Mouse (Mus musculus) cerebellum, postnatal 14 days (tissue): ENCODE data around the gene Arfgef2.
A peak's percentile ranks its signal among the peaks of the same experiment; 100 is the strongest.

Source experiments
- DNase-seq, 2 experiments: peaks; one replicate each; pipeline ENCODE4 v3.0.0; 2021; ENCODE audit warnings: mixed read lengths in 2 of 2

The Arfgef2 gene

DNA sequence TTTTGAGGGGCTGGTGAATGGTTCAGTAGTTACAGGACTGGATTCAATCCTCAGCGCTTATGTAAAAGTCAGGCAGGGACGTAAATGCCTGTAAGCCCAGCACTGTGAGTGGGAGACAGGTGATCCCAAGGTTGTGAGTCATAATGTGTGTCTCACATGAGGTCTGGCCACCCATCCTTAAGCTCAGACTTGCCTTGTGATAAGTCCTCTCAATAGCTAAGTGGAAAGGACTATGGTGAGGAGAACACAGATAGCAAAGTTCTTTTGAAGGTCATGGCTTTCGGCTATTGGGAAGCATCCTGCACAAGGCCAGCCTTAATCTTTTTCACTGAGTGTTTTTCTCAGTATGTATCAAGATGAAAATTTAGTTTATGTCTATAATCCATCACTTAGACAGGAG lies 104.3 kb downstream of the Arfgef2 start:
- no peak for DNase-seq

DNA sequence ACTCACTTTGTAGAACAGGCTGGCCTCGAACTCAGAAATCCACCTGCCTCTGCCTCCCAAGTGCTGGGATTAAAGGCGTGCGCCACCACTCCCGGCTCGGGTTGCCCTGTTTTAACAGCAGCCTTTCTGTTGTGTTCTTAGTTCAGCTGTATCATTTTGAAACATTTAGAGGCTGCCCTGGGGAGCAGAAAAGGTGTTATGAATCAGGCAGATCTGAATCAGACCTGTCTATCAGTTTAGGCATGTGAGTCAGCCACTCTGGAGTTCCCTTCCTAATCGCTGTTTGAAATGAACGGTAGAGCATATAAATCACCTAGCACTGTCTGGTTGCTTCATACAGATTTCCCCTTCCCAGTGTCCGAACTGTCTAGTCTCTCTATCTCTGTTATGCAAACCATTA lies 105.1 kb downstream of the Arfgef2 start:
- DNase-seq, result no peak

DNA sequence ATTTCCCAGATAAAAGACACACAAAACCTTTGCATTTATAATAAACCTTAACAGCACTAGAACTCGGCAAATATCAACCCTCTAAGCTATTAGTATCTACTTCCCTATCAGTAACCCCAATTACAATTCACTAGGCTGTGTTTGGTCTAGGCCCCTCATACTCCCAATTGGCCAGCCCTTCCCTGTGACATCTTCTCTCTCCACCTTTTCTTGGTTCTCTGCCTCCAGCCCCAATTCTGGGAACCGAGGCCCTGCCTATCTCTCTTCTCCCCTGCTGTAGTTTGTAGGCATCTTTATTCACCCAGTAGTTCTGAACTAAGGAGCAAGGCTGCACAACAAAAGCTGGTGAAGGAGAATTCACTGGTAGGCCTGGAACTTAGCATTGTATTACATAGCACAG lies 118.6 kb downstream of the Arfgef2 start:
- no peak for DNase-seq

DNA sequence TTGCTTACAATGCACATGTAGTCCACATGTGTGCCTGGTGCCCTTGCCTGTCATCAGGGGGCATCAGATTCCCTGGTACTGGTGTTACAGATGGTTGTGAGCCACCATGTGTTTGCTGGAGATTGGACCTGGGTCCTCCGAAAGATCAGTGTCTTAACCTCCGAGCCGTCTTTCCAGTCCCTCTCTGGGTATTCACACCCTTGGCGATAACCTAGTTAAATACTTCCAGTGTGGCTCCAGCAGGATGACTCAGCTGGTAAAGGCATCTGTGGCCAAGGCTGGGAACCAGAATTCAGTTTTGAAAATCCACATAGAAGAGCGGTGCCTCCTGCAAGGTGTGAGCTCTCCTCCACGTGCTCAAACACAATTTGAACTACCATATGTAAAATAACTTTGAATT lies 128.6 kb downstream of the Arfgef2 start:
- DNase-seq, result no peak

DNA sequence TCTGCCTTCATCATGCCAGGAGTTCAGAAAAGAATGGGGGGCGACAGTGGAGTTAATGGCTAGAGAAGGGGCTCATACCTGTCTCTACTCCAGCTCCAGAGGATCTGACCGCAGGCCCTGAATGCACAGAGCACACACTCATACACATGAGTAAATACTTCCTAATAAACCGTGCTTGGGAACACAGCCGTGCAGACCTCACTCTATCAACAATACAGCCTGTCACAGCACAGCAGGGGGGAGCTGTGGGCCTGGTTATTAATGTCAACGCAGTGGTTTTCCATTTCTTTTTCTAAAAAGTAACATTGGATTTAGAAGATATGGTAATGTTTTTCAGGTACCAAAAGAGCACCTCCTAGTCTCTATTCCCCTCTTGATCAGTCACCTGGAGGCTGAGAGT lies 129.0 kb downstream of the Arfgef2 start:
- no peak for DNase-seq

DNA sequence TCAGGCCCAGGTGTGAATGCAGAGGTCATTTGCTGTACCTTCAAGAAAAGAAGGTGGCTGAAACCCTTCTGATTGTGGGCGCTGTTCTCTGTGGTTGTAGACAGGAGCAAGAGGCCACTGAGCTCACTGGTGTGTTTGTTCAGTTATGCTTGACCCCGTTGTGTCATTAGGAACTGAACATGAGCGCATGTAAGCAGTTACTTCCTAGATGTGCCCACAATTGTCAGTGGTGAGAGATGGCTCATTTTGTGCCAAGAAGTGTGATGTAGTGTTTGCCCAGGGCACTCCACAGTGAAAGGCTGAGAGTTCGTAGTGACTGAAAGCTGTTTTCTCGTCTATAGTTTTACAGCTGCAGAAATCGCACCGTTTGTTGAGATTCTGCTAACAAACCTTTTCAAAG lies 130.2 kb downstream of the Arfgef2 start:
- no peak for DNase-seq

DNA sequence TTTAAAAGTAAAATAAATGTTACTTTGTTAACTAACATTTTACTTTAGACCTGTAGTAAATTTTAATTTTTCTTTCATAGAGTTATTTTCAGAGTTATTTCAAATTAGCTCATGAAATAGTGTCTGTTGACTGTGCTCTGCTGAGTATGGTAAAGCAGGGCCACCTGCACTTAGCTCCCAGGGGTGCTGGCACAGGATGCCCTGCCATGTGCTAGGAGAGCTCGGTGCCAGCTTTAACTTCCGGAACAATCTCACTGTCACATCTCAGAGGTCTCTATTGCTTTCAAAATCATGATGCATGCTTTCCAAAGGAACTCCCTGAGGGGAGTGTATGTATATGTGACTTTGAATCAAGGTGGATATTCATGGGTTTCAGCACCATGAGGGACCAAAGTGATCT lies 130.8 kb downstream of the Arfgef2 start:
- DNase-seq, result peak; percentile 29 to 51

DNA sequence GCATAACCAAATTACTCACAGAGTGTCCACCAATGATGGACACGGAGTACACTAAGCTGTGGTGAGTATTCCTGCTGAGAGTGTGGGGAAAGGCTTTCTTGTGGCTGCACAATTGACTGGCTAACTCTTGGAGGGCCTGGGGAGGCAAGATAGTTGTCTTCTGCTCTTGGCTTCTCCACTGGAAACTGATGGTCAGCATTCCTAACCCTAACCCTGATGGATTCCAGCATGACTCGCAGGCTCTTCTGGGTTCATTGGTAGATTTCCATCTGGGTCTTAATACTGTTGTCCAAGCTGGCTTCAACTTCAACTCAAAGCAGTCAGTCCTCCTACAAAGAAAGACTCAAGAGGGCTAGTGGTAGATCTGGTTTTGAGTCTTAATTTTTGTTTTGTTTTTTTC lies 137.8 kb downstream of the Arfgef2 start:
- DNase-seq, result no peak

DNA sequence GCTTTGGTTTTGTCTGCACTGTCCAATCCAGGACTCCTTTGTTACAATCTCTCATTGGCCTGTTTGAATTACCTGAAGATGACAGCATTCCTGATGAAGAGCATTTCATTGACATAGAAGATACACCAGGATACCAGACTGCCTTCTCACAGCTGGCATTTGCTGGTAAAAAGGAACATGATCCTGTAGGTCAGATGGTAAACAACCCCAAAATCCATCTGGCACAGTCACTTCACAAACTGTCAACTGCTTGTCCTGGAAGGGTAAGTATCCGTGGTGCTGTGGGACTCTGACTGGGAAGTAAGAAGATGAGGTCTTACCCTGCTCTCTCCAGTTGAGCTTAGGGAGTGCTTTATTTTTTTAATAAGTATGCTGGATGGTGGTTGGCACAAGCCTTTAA lies 139.0 kb downstream of the Arfgef2 start:
- no peak for DNase-seq

DNA sequence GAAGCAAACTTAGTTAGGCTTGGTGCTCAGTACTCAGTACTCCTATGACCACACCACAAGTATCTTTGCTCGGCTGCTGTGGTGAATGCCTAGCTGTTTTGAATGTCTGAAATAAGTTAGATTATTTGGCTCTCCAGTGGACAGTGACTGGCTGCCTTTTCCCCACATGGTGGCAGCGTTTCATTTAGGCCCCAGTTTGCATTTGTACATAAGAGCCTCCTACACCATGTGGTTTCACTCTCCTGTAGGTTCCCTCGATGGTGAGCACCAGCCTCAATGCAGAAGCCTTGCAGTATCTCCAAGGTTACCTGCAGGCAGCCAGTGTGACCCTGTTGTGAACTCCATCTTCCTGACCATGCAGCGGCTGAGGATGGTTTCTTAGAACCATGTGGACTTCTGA lies 140.1 kb downstream of the Arfgef2 start:
- DNase-seq, result peak in 1 of 2 experiments; percentile 21
